In the genomic region with DNA sequence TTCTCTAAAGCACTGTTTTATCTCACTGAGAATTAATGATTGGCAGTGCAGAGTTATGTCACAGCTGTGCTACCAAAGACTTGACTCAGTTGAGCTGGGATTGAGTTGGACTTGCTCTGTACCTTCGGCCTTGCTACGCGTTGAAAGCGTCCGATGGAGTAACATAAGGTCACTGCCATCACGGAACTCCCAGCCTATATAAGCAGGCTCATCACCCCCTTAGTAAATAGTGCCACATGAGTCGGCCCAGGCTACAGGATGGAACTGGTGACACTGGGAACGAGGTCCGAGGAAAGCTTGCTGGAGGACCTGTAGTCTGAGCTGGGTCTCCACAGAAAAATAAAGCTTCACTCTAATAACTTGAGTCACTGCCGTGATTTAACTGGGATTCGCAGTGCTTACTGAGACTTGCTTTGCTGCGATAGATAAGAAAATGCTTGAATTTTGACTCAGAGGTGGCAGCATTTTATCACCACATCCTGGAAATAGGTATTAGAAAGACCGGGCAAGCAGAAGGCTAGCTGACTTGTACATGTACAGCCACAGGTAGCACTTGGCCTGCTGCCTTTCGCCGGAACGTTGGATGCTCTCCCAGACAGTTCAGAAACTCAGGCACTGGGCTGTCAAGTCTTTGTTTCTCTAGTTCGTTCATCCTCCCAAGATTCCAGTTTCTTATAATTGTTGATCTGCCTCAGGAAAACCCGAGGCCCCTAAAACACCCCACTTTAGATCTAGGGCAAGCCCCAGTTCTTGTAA, we compare ENCODE assay signal across 8 mouse cellular contexts. TPM values are rescaled to one million over a fixed set of nuclear protein-coding genes. Genes with fewer than 3 reads are reported as not detected.
DNase-seq lines count a peak whose midpoint lies in the region; ATAC-seq and TF ChIP-seq lines count a peak whose summit lies in the region.

No protein-coding gene starts in this region.

- peak overlapping the region; percentile 93 for H3K4me3 ChIP-seq in thymus, adult 2 months (ENCODE audit: control insufficient read depth, insufficient read depth, low read length)
- H3K4me3 ChIP-seq in heart, postnatal 0 days (ENCODE audit: low read depth, low read length) = peak overlapping the region; percentile 99
- peak overlapping the region; percentile 74 to 79 for H3K4me3 ChIP-seq in liver, embryonic 14.5 days (ENCODE audit: insufficient read depth in 1 of 2, low read depth in 2 of 2, low read length in 2 of 2)

- peak; percentile 12 for DNase-seq in adrenal gland, adult 2 months
- DNase-seq in adrenal gland, postnatal 25 days = no peak
- peak; percentile 9 for DNase-seq in thymus, adult 2 months
- DNase-seq in thymus, postnatal 10 days (ENCODE audit: low spot score in 2 of 2) = no peak
- no peak for DNase-seq in heart, postnatal 0 days (ENCODE audit: low spot score)
- DNase-seq in liver, embryonic 14.5 days (ENCODE audit: low read depth in 3 of 3, low spot score in 3 of 3) = no peak
- no peak for DNase-seq in right cerebral cortex, adult 2 months (ENCODE audit: low spot score in 2 of 2)
- DNase-seq in frontal cortex, postnatal 25 days (ENCODE audit: low spot score in 2 of 2) = no peak

- peak overlapping the region; percentile 92 for H3K4me2 ChIP-seq in heart, postnatal 0 days (ENCODE audit: low read depth, low read length)
- H3K4me2 ChIP-seq in liver, embryonic 14.5 days (ENCODE audit: low read depth) = peak overlapping the region; percentile 87

- peaks cover 8% of the 10 kb centered on the region; the same call in 1 of the 2 replicates for H3K36me3 ChIP-seq in thymus, adult 2 months (ENCODE audit: control insufficient read depth, insufficient read depth, low read length)
- H3K36me3 ChIP-seq in heart, postnatal 0 days (replicated peaks; ENCODE audit: control insufficient read depth, insufficient read depth, low read length) = peaks cover 8% of the 10 kb centered on the region
- no peaks in the 10 kb centered on the region for H3K36me3 ChIP-seq in liver, embryonic 14.5 days (replicated peaks; ENCODE audit: control insufficient read depth, insufficient read depth, low read depth)

- H3K9me3 ChIP-seq in heart, postnatal 0 days (replicated peaks; ENCODE audit: control insufficient read depth, low read length) = no peaks in the 10 kb centered on the region
- H3K9me3 ChIP-seq in liver, embryonic 14.5 days (ENCODE audit: control insufficient read depth, low read length) = no peaks in the 10 kb centered on the region

- no peak for TF ChIP-seq CTCF in thymus, adult 2 months (IDR thresholded peaks at IDR 0.05; ENCODE audit: borderline replicate concordance, control insufficient read depth, extremely low read depth, insufficient read depth, low read length, poor library complexity)
- no peak for TF ChIP-seq CTCF in heart, postnatal 0 days (IDR thresholded peaks at IDR 0.05; ENCODE audit: low read depth)
- TF ChIP-seq CTCF in liver, embryonic 14.5 days (IDR thresholded peaks at IDR 0.05; ENCODE audit: low read depth) = no peak

- peaks cover 12% of the 10 kb centered on the region for H3K4me1 ChIP-seq in thymus, adult 2 months (replicated peaks; ENCODE audit: control insufficient read depth, insufficient read depth, low read length)
- peaks cover 23% of the 10 kb centered on the region for H3K4me1 ChIP-seq in heart, postnatal 0 days (ENCODE audit: control insufficient read depth, insufficient read depth)
- H3K4me1 ChIP-seq in liver, embryonic 14.5 days (replicated peaks; ENCODE audit: control insufficient read depth in 2 of 2, insufficient read depth in 2 of 2, low read length in 1 of 2) = peaks cover 15 to 29% of the 10 kb centered on the region in 2 experiments

- no peak for TF ChIP-seq EP300 in heart, postnatal 0 days (IDR thresholded peaks at IDR 0.05; ENCODE audit: low read depth)
- no peak for TF ChIP-seq EP300 in liver, embryonic 14.5 days (IDR thresholded peaks at IDR 0.05; ENCODE audit: low read depth)

- 57% methylated on average over 18 of the region's 18 CpGs for WGBS in thymus, adult 2 months
- 41% methylated on average over 18 of the region's 18 CpGs for WGBS in heart, postnatal 0 days
- WGBS in liver, embryonic 14.5 days (ENCODE audit: insufficient replicate concordance) = 39% methylated on average over 18 of the region's 18 CpGs

- H3K27me3 ChIP-seq in thymus, adult 2 months (ENCODE audit: control insufficient read depth, insufficient read depth, low read length) = no peaks in the 10 kb centered on the region
- H3K27me3 ChIP-seq in heart, postnatal 0 days (ENCODE audit: control insufficient read depth, insufficient read depth, low read length) = no peaks in the 10 kb centered on the region
- no peaks in the 10 kb centered on the region for H3K27me3 ChIP-seq in liver, embryonic 14.5 days (ENCODE audit: control insufficient read depth, insufficient read depth, low read length)

- peak overlapping the region; percentile 98 for H3K9ac ChIP-seq in heart, postnatal 0 days (replicated peaks; ENCODE audit: low read depth, low read length)
- H3K9ac ChIP-seq in liver, embryonic 14.5 days (replicated peaks) = peak overlapping the region; percentile 62

- TF ChIP-seq POLR2A in thymus, adult 2 months (IDR thresholded peaks at IDR 0.05; ENCODE audit: control insufficient read depth, extremely low read depth, insufficient read depth, low read length, poor library complexity) = no peak

- no peak overlapping the region; the same call in none of the 2 replicates for H3K27ac ChIP-seq in thymus, adult 2 months (ENCODE audit: control insufficient read depth, insufficient read depth, low read length)
- H3K27ac ChIP-seq in heart, postnatal 0 days (ENCODE audit: low read depth) = no peak overlapping the region; the same call in 1 of the 2 replicates
- H3K27ac ChIP-seq in liver, embryonic 14.5 days = no peak overlapping the region

- no peak for ATAC-seq in heart, postnatal 0 days (ENCODE audit: insufficient read depth, low read depth)
- no peak for ATAC-seq in liver, embryonic 14.5 days (ENCODE audit: insufficient read depth)

RNA-seq across cellular contexts. Expression of a gene that starts 1.1 kb away (rescaled TPM):
- total RNA-seq in adrenal gland, adult 2 months (2021) = 10 to 100 TPM; 18.9 to 22.6 TPM
- 2.1 and 2.7 TPM in 2 replicates for polyA plus RNA-seq in adrenal gland, adult 2 months (2012; rRNA removed)
- total RNA-seq in adrenal gland, postnatal 25 days (2021) = 23.1 and 23.4 TPM in 2 replicates
- polyA plus RNA-seq in thymus, adult 2 months (2012; rRNA removed) = 10.5 and 10.9 TPM in 2 replicates
- 15.2 and 19.9 TPM in 2 replicates for total RNA-seq in heart, postnatal 0 days (2014; rRNA removed; ENCODE audit: low replicate concordance)
- polyA plus RNA-seq in heart, postnatal 0 days (2015; fragmentation: Nextera tagmentation; extraction: Ambion mirVana) = 10.3 and 11.5 TPM in 2 replicates
- 2.1 and 2.7 TPM in 2 replicates for polyA plus RNA-seq in liver, embryonic 14.5 days (2012; rRNA removed)
- polyA plus RNA-seq in liver, embryonic 14.5 days (2014; fragmentation: Nextera tagmentation; extraction: Ambion mirVana) = 5.1 and 5.3 TPM in 2 replicates

RNA-seq across cellular contexts. Expression of a gene that starts 1.2 kb away (rescaled TPM):
- total RNA-seq in adrenal gland, adult 2 months (2021) = 1 to 10 TPM; 8.1 to 8.2 TPM
- polyA plus RNA-seq in adrenal gland, adult 2 months (2012; rRNA removed) = 1.3 and 1.5 TPM in 2 replicates
- total RNA-seq in adrenal gland, postnatal 25 days (2021) = 8.1 and 8.8 TPM in 2 replicates
- 16.0 and 18.3 TPM in 2 replicates for polyA plus RNA-seq in thymus, adult 2 months (2012; rRNA removed)
- total RNA-seq in heart, postnatal 0 days (2014; rRNA removed; ENCODE audit: low replicate concordance) = 0.11 and 1.9 TPM in 2 replicates
- polyA plus RNA-seq in heart, postnatal 0 days (2015; fragmentation: Nextera tagmentation; extraction: Ambion mirVana) = 3.4 and 3.8 TPM in 2 replicates
- 0.45 and 0.83 TPM in 2 replicates for polyA plus RNA-seq in liver, embryonic 14.5 days (2012; rRNA removed)
- polyA plus RNA-seq in liver, embryonic 14.5 days (2014; fragmentation: Nextera tagmentation; extraction: Ambion mirVana) = 0.94 and 1.0 TPM in 2 replicates

RNA-seq across cellular contexts. Expression of a gene that starts 27.6 kb away (rescaled TPM):
- 10 to 100 TPM in 1 of 2 experiments, 1 to 10 TPM in 1; 5.9 to 13.4 TPM for total RNA-seq in adrenal gland, adult 2 months (2021)
- polyA plus RNA-seq in adrenal gland, adult 2 months (2012; rRNA removed) = 4.8 and 5.1 TPM in 2 replicates
- total RNA-seq in adrenal gland, postnatal 25 days (2021) = 3.7 and 5.0 TPM in 2 replicates
- polyA plus RNA-seq in thymus, adult 2 months (2012; rRNA removed) = 1.5 and 1.7 TPM in 2 replicates
- 6.2 TPM in 1 of 2 replicates, not detected in the other for total RNA-seq in heart, postnatal 0 days (2014; rRNA removed; ENCODE audit: low replicate concordance)
- polyA plus RNA-seq in heart, postnatal 0 days (2015; fragmentation: Nextera tagmentation; extraction: Ambion mirVana) = 0.36 and 0.47 TPM in 2 replicates
- polyA plus RNA-seq in liver, embryonic 14.5 days (2012; rRNA removed) = 0.17 and 0.21 TPM in 2 replicates
- polyA plus RNA-seq in liver, embryonic 14.5 days (2014; fragmentation: Nextera tagmentation; extraction: Ambion mirVana) = 0.15 TPM in 1 of 2 replicates, not detected in the other

Comparison
In these comparisons a context has a peak if more than half of its experiments do, and no peak if none do; other contexts are left out.
1. DNase-seq: peak in adrenal gland, adult 2 months (single experiment) and thymus, adult 2 months (single experiment); none in adrenal gland, postnatal 25 days (single experiment), thymus, postnatal 10 days (0 of 2), heart, postnatal 0 days (single experiment), liver, embryonic 14.5 days (0 of 3), right cerebral cortex, adult 2 months (0 of 2) and frontal cortex, postnatal 25 days (0 of 2).
2. Peak in every context shown above with its lines, with median percentiles within 50 percentile points of each other: H3K4me3 ChIP-seq.